Mouse (Mus musculus) liver, postnatal 0 days (tissue): ENCODE measurements around the gene Mlip.

ENCODE experiments used
- CTCF ChIP-seq: sonication (generic); IDR thresholded peaks from 2 replicates; pipeline ENCODE4 v1.5.1; 2016; ENCODE audit warnings: antibody characterized with exemption, low read depth
- EP300 ChIP-seq: IDR thresholded peaks from 2 replicates; pipeline ENCODE4 v1.6.1; 2016; ENCODE audit warnings: antibody characterized with exemption, low read depth, mild to moderate bottlenecking

DNA sequence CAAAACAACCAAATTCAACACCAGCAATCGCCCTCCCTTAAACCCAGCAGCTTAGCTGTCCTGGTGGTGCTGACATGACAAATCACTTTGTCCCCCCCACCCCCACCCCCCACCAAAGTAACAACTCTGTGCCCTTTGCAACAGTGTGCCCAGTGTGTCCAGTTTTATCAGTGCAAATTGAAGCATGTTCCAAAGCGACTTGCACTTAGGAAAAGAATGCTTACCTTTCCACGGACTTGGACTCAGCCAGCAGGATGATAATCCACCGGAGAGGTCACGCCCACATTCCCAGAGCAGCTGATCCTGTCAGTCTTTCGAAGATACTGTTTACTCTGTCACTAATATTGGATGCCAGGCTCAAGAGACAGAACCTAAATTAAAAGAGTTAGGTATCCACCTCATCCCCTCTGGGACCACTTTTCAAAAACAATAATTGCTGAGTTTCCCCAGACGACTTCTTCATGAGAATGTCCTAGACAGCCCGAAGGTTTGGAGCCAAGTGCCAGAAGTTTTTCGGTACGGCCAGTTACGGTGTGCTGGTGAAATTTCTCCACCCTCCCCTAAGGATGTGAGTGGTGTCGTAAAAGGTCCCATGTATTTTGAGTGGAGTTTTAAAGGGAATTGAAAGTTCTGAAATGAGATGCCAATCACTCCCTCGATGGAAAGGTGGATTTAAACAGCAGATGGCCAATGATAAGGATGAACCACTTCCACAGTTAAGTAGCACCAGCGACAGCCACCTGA is at the start of gene Mlip:
- TF ChIP-seq CTCF (no peak), EP300 (no peak)
